Mouse (Mus musculus) brain, embryonic 14.5 days (tissue): Measurements from ENCODE around the gene Hbs1l.

Source experiments
- CTCF ChIP-seq: fragments of 200-500 bp; IDR thresholded peaks from 2 replicates; pipeline ENCODE4 v1.5.1; 2012; ENCODE audit warnings: inconsistent platforms, mild to moderate bottlenecking, moderate library complexity, borderline replicate concordance; ENCODE audit not compliant: insufficient read depth, insufficient read length; ENCODE audit errors: extremely low read depth
- POLR2A ChIP-seq: fragments of 200-500 bp; IDR thresholded peaks from 2 replicates; pipeline ENCODE4 v1.6.1; 2012; ENCODE audit warnings: mild to moderate bottlenecking, inconsistent platforms, borderline replicate concordance; ENCODE audit not compliant: poor library complexity, insufficient read depth, insufficient read length, severe bottlenecking; ENCODE audit errors: extremely low read depth

DNA sequence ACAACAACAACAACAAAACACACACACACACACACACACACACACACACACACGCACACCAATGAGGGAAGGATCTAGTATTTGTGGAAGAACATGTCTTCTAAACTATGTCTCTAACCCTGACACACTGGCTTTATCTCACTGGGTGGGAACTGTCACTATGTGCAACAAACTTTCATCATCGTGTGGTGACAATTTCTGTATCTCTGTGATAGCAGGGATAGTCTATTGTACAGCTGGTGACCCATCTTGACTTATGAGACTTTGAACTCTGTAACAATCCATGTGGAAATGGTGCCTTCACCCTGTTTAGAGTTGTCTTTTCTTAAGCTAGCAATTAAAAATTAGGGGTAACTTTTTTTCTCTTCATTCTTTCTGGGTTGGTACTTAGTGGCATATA is 36.1 kb upstream of the Hbs1l start:
- no peak for TF ChIP-seq CTCF
- no peak for TF ChIP-seq POLR2A
